Mouse (Mus musculus): ENCODE data around the gene Pakap. TPM values are rescaled to one million over a fixed set of nuclear protein-coding genes. Genes with fewer than 3 reads are reported as not detected.

Pakap gene
- polyA plus RNA-seq, 1 experiment from 2014 or later: 21.4 TPM

DNA sequence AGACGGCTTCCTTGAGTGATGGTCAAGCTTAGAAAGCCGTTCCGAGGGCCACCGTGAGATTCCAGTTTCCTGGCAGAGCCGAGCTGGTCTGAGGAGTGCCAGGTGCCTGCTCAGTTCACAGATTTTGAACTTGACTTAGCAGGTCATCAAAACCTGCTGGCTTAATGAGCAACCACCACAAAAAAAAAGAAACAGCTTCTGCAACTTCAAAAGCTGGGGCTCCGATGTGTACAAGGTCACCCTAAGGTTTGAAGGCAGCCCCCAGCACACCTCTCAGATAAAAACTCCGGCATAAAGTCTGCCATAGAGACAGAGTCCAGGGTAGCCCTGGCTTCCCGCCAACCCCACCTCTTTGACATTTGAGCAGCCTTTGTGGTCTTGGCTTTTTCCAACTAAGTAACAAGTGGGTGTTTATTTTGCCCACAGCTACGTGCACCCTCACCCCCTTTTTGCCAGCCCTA is 348.3 kb downstream of the Pakap start, which contains the start of gene D630039A03Rik:
TSS of gene D630039A03Rik (minus strand) at position 97 of the 461 bp plus-strand sequence.
- Histone ChIP-seq H3K9me3 (ENCODE audit: control insufficient read depth, low read length) (no peaks in the 10 kb centered on the region), H3K4me2 (no peak within 1 kb of the TSS), H3K4me1 (ENCODE audit: control insufficient read depth, insufficient read depth, low read length) (0 out of 2 replicates have a peak, but pooled peaks cover 5% of the 10 kb centered on the region), H3K27ac (ENCODE audit: low read depth, low read length) (no peak within 1 kb of the TSS), H3K27me3 (ENCODE audit: control insufficient read depth, insufficient read depth, low read length) (no peaks in the 10 kb centered on the region), H3K4me3 (ENCODE audit: low read depth, low read length) (no peak within 1 kb of the TSS), H3K36me3 (ENCODE audit: control insufficient read depth, insufficient read depth, low read length) (no peaks in the 10 kb centered on the region), H3K9ac (ENCODE audit: low read length) (no peak within 1 kb of the TSS)
- WGBS: 37% methylated on average over 9 of the region's 9 CpGs
- ATAC-seq (ENCODE audit: low FRiP score) (no peak), DNase-seq (ENCODE audit: low spot score, missing footprints) (peak; percentile 80)

DNA sequence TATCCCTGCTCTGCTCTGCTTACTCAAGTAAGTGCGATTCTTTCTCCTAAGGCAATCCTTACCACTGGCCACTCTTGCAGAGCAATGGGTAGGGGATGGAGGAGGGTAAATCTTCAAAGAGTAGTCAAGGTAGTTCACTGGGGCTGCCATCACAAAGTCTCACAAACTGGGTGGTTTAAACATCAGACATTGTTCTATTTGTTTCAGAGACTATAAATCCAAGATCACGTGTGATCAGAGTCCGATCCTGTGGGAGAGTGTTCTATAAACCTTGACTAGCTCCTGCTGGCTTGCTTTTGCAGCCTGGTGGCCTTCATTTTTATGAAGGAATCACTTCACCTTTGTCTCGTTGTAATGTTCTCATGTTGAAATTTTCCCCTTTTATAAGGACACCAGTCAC is 348.7 kb downstream of the Pakap start:
- Histone ChIP-seq H3K27me3 (ENCODE audit: control insufficient read depth, insufficient read depth, low read length) (no peaks in the 10 kb centered on the region), H3K4me1 (ENCODE audit: control insufficient read depth, insufficient read depth, low read length) (0 out of 2 replicates have a peak, but pooled peaks cover 5% of the 10 kb centered on the region), H3K4me2 (no peak overlapping the region), H3K9me3 (ENCODE audit: control insufficient read depth, low read length) (no peaks in the 10 kb centered on the region), H3K9ac (ENCODE audit: low read length) (no peak overlapping the region), H3K36me3 (ENCODE audit: control insufficient read depth, insufficient read depth, low read length) (no peaks in the 10 kb centered on the region), H3K27ac (ENCODE audit: low read depth, low read length) (no peak overlapping the region), H3K4me3 (ENCODE audit: low read depth, low read length) (no peak overlapping the region)
- ATAC-seq (ENCODE audit: low FRiP score) (no peak), DNase-seq (ENCODE audit: low spot score, missing footprints) (no peak)
- 79% methylated on average over 4 of the region's 4 CpGs for WGBS

DNA sequence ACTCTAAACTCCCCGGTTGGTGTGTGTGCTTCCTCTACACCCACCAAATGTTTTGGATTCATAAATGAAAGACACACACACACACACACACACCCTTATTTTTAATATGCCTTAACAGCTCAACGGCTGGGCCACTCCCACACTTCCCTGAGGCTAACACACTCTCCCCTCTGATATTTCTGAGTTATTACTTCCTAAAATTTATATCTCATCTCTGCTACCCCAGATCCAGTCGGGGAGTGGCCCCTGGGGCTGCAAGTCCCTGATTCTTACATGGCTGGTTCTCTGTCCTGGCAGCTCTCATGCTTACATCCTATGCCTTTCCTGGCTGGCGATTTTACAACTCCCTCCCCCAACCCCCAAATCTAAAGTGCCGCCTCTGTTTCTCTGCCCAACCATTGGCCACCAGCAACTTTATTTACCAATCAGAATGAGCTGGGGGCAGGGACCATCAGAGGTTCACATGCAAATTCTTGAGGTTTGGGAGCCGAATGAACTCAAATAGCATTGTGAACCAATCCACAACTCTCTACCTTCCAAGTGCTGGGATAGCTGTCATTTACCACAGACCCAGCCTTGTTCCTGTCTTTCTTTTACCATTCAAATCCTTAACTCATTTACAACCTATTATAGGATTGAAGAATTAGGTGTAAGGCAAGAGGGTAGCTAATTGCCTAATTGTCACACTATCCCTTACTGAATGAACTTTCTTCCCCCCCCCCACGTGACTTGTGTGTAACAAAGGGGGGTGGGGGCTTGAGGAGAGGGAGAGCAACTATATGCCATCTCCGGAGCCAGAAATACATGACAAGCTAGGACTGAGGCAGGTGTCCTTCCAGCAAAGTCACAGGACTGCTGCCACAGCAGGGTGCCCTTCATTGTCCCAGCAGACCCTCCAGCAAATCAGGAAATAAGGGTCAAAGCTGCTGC is 351.8 kb downstream of the Pakap start:
- H3K4me2 ChIP-seq: no peak overlapping the region
- no peaks in the 10 kb centered on the region for H3K27me3 ChIP-seq (ENCODE audit: control insufficient read depth, insufficient read depth, low read length)
- no peak overlapping the region for H3K9ac ChIP-seq (ENCODE audit: low read length)
- no peaks in the 10 kb centered on the region for H3K36me3 ChIP-seq (ENCODE audit: control insufficient read depth, insufficient read depth, low read length)
- ATAC-seq (ENCODE audit: low FRiP score) (peak; percentile 54), DNase-seq (ENCODE audit: low spot score, missing footprints) (peak; percentile 88)
- H3K4me3 ChIP-seq (ENCODE audit: low read depth, low read length): no peak overlapping the region
- 17% methylated on average over 8 of the region's 8 CpGs for WGBS
- peaks cover 9% of the 10 kb centered on the region; the same call in 1 of the 2 replicates for H3K4me1 ChIP-seq (ENCODE audit: control insufficient read depth, insufficient read depth, low read length)
- no peak overlapping the region for H3K27ac ChIP-seq (ENCODE audit: low read depth, low read length)
- no peaks in the 10 kb centered on the region for H3K9me3 ChIP-seq (ENCODE audit: control insufficient read depth, low read length)

DNA sequence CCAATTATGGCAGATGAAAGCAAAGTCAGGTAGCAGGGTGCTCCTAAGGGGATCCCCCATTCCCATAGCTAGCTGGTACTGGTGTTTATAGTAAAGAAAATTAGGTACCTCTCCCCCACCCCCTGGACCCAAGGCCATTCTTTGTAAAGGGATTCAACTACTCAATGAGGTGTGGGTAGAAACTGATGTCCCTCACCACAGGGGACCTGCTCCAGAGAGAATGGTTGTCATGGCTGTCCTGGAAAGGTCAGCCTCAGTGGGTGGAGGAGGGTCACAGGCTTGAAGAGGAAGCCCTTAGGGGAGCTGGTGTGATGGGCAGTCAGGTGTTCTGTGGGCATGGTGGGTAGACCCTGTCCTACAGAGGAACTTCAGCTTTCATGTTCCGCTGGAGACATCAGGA is 352.5 kb downstream of the Pakap start:
- H3K4me3 ChIP-seq (ENCODE audit: low read depth, low read length): no peak overlapping the region
- H3K36me3 ChIP-seq (ENCODE audit: control insufficient read depth, insufficient read depth, low read length): no peaks in the 10 kb centered on the region
- DNase-seq (ENCODE audit: low spot score, missing footprints) (no peak), ATAC-seq (ENCODE audit: low FRiP score) (no peak)
- 46% methylated on average over 1 of the region's 1 CpGs for WGBS
- H3K9me3 ChIP-seq (ENCODE audit: control insufficient read depth, low read length): no peaks in the 10 kb centered on the region
- no peak overlapping the region for H3K9ac ChIP-seq (ENCODE audit: low read length)
- no peaks in the 10 kb centered on the region for H3K27me3 ChIP-seq (ENCODE audit: control insufficient read depth, insufficient read depth, low read length)
- peaks cover 9% of the 10 kb centered on the region; the same call in 1 of the 2 replicates for H3K4me1 ChIP-seq (ENCODE audit: control insufficient read depth, insufficient read depth, low read length)
- no peak overlapping the region for H3K27ac ChIP-seq (ENCODE audit: low read depth, low read length)
- no peak overlapping the region for H3K4me2 ChIP-seq

DNA sequence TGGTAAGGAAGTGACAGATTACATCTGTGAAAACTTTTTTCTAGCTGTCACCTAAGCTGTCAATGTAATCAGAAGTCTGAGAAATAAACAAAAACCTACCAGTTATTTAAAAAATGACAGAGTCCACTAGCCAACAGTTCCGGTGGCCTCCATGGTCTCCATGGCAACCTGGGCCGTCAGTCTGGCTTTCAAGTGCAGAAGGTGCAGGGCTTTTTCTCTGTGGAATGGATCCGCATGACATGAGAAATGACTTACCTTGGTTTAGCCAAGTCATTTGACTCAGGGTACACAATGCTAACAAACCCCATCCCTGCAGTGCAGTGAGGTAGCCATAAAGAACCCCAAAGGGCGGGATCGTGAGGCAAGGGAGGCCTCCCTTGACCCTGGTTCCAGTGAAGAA is 354.2 kb downstream of the Pakap start:
- WGBS: 39% methylated on average over 5 of the region's 5 CpGs
- Histone ChIP-seq H3K9ac (ENCODE audit: low read length) (no peak overlapping the region), H3K27me3 (ENCODE audit: control insufficient read depth, insufficient read depth, low read length) (no peaks in the 10 kb centered on the region), H3K9me3 (ENCODE audit: control insufficient read depth, low read length) (no peaks in the 10 kb centered on the region), H3K4me2 (no peak overlapping the region), H3K4me3 (ENCODE audit: low read depth, low read length) (no peak overlapping the region), H3K4me1 (ENCODE audit: control insufficient read depth, insufficient read depth, low read length) (peaks cover 9% of the 10 kb centered on the region; the same call in 1 of the 2 replicates), H3K27ac (ENCODE audit: low read depth, low read length) (no peak overlapping the region), H3K36me3 (ENCODE audit: control insufficient read depth, insufficient read depth, low read length) (no peaks in the 10 kb centered on the region)
- ATAC-seq (ENCODE audit: low FRiP score) (0 out of 2 replicates have a peak, but pooled peaks have one; percentile 38), DNase-seq (ENCODE audit: low spot score, missing footprints) (peak; percentile 65)

DNA sequence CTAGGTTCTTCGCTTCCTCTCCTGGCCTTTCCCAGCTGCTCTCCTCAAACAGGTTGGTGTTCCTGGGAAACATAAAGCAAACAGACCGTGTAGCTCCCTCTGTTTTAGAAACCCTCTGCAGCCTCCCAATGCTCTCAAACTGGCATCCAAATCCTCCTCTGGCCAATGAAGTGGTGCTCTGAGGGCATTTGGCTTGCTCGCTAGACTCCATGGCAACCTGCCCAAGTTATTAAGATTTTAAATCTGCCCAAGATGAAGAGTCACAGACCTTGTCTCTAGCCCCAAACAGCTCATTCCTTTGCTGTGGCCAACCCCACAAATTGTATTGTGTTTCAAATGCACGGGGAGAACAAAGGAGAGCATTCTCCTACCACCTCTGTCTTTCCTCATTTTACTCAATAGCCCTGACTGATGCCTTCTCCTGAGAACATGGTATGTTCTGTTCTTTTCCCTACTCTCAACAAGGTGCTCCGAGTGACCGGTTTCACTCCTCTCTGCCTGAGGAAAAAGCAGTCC is 356.6 kb downstream of the Pakap start:
- H3K4me1 ChIP-seq (ENCODE audit: control insufficient read depth, insufficient read depth, low read length): peaks cover 9% of the 10 kb centered on the region; the same call in 1 of the 2 replicates
- H3K36me3 ChIP-seq (ENCODE audit: control insufficient read depth, insufficient read depth, low read length): no peaks in the 10 kb centered on the region
- no peaks in the 10 kb centered on the region for H3K27me3 ChIP-seq (ENCODE audit: control insufficient read depth, insufficient read depth, low read length)
- H3K27ac ChIP-seq (ENCODE audit: low read depth, low read length): no peak overlapping the region
- ATAC-seq (ENCODE audit: low FRiP score) (no peak), DNase-seq (ENCODE audit: low spot score, missing footprints) (peak; percentile 66)
- H3K4me3 ChIP-seq (ENCODE audit: low read depth, low read length): no peak overlapping the region
- H3K4me2 ChIP-seq: no peak overlapping the region
- 81% methylated on average over 6 of the region's 6 CpGs for WGBS
- H3K9ac ChIP-seq (ENCODE audit: low read length): no peak overlapping the region
- no peaks in the 10 kb centered on the region for H3K9me3 ChIP-seq (ENCODE audit: control insufficient read depth, low read length)

DNA sequence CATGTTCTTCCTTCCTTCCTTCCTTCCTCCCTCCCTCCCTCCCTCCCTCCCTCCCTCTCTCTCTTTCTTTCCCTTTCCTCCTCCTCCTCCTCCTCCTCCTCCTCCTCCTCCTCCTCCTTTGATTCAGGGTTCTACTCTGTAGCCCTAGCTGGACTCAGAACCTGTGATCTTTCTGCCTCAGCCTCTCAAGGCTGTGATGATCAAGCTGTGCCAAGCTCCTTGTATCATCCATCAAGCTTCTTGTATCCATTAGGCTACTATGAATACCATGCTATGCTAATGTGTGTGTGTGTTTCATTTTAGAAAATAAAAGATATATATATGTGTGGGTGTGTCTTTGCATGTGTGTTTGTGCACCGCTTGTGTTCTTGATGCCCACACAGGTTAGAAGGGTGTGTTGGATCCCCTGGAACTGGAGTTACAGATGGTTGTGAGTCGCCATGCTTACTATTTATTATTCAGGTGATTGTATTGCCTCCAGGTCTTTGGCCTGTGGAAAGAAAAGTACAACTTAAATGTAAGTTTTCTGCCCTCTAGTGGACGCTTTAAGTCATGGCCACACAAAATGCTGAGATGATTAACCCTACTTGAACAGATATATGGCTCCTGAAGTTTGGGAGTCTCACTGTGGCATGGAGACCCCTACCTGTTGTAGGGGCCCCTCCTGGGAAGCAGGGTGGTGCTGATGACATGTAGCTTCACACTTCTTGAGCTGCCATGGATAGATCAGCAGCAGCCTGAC is 359.7 kb downstream of the Pakap start:
- H3K9me3 ChIP-seq (ENCODE audit: control insufficient read depth, low read length): no peaks in the 10 kb centered on the region
- no peak overlapping the region for H3K4me2 ChIP-seq
- no peaks in the 10 kb centered on the region for H3K27me3 ChIP-seq (ENCODE audit: control insufficient read depth, insufficient read depth, low read length)
- WGBS: 27% methylated on average over 3 of the region's 3 CpGs
- peak; percentile 88 for DNase-seq (ENCODE audit: low spot score, missing footprints)
- no peak overlapping the region for H3K27ac ChIP-seq (ENCODE audit: low read depth, low read length)
- H3K4me3 ChIP-seq (ENCODE audit: low read depth, low read length): no peak overlapping the region
- no peaks in the 10 kb centered on the region for H3K36me3 ChIP-seq (ENCODE audit: control insufficient read depth, insufficient read depth, low read length)
- 0 out of 2 replicates have a peak, but pooled peaks have one; percentile 46 for ATAC-seq (ENCODE audit: low FRiP score)
- H3K9ac ChIP-seq (ENCODE audit: low read length): no peak overlapping the region
- H3K4me1 ChIP-seq (ENCODE audit: control insufficient read depth, insufficient read depth, low read length): peaks cover under 1% of the 10 kb centered on the region; the same call in 1 of the 2 replicates

DNA sequence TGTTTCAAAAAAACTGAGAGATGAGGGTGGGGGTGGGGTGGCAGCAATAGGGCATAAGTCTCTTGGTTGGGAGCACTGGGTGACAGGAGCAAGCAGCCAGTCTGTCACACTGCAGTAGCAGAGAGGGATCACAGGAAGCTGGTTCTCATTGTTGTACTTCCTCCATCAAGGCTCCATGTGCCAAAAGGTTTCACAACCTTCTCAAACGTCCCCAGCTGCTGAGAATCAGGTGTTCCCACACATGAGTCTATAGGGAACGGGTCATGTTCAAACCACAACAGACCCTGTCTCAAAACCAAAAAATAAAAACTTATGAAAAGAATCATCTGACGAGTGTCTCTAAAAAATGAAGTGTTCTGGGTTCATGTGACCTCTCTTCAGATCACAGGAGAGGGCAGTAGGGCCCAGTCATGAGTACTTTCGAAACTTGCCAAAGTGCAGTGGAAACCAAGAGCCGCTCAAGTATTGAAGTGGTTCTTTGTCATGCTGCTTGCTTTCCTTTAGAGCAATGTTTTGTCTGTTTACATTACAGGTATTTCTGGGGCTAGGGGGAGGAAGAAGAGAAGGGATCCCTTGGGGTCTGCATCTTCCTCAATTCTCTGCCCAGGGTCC is 362.7 kb downstream of the Pakap start:
- no peak overlapping the region for H3K27ac ChIP-seq (ENCODE audit: low read depth, low read length)
- no peak overlapping the region for H3K4me2 ChIP-seq
- H3K9ac ChIP-seq (ENCODE audit: low read length): no peak overlapping the region
- no peak overlapping the region for H3K4me3 ChIP-seq (ENCODE audit: low read depth, low read length)
- DNase-seq (ENCODE audit: low spot score, missing footprints) (peak; percentile 28), ATAC-seq (ENCODE audit: low FRiP score) (no peak)
- H3K9me3 ChIP-seq (ENCODE audit: control insufficient read depth, low read length): no peaks in the 10 kb centered on the region
- H3K27me3 ChIP-seq (ENCODE audit: control insufficient read depth, insufficient read depth, low read length): no peaks in the 10 kb centered on the region
- 72% methylated on average over 5 of the region's 5 CpGs for WGBS
- no peaks in the 10 kb centered on the region for H3K4me1 ChIP-seq (ENCODE audit: control insufficient read depth, insufficient read depth, low read length)
- H3K36me3 ChIP-seq (ENCODE audit: control insufficient read depth, insufficient read depth, low read length): no peaks in the 10 kb centered on the region

All from midbrain, embryonic 11.5 days (tissue).